Mouse (Mus musculus): ENCODE results near the gene Gm21778.
"Not testable (repeated sequence)": the region's sequence is repeated elsewhere in the genome, so short reads cannot be mapped to it uniquely, and the experiment has no call there.

Gene Gm21778

DNA sequence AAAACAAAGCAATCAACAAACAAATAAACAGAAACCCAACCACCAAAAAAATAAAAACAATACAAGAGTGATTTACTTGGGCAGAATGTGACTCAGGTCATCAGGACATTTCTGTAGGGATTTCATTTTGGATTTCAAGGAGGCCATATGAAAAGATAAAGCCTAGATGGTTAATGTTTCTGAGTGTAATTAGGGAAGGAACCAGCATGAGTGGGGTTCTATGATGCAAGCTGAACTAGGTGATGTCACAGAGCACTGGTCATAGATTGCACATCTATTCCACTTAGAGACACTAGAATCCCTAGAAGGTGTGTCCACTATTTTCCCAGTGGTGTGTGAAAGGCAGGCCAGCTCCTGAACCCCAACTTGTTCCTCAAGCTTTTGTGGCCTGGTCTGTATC lies at the start of gene Gm21778:
Gm21778 (plus strand) TSS at position 301 of the 400 bp plus-strand sequence.
- not testable (repeated sequence) for DNase-seq (ENCODE audit: low spot score in 2 of 2)
